18 mouse cellular contexts compared by ENCODE assay signal in genomic region chr8:117079652-117080051, GRCm38 (mm10). TPM values are rescaled to one million over a fixed set of nuclear protein-coding genes. Genes with fewer than 3 reads are reported as not detected.
"Had no signal": no experiment of that assay in that cellular context is flagged by ENCODE, and none has a peak within 500 bp of the region (broad histone marks: within the 10 kb centered on the region; RNA-seq: fewer than 3 reads in every experiment).

No protein-coding gene starts in this region.

- H3K4me1 ChIP-seq: limb, embryonic 10.5 days; midbrain, embryonic 10.5 days; neural tube, embryonic 15.5 days had no signal

- DNase-seq: kidney, adult 18-20 months; kidney, postnatal 10 days; kidney, postnatal 4 days; lung, adult 2 months; lung, postnatal 10 days; midbrain, embryonic 14.5 days had no signal

- H3K4me2 ChIP-seq: liver, embryonic 11.5 days; liver, embryonic 15.5 days; neural tube, embryonic 15.5 days had no signal

- H3K9ac ChIP-seq: liver, embryonic 15.5 days; neural tube, embryonic 15.5 days had no signal

- H3K27me3 ChIP-seq: neural tube, embryonic 15.5 days had no signal

- H3K36me3 ChIP-seq: limb, embryonic 10.5 days; liver, embryonic 15.5 days; midbrain, embryonic 10.5 days; neural tube, embryonic 15.5 days had no signal

- H3K4me3 ChIP-seq: layer of hippocampus, adult 2 months; left cerebral cortex, adult 2 months; limb, embryonic 10.5 days; liver, embryonic 15.5 days; midbrain, embryonic 10.5 days; neural tube, embryonic 15.5 days had no signal

- H3K27ac ChIP-seq: layer of hippocampus, adult 2 months; left cerebral cortex, adult 2 months; limb, embryonic 10.5 days; liver, embryonic 15.5 days; midbrain, embryonic 10.5 days; neural tube, embryonic 15.5 days; stomach, postnatal 0 days had no signal

- H3K9me3 ChIP-seq: limb, embryonic 10.5 days; liver, embryonic 15.5 days; midbrain, embryonic 10.5 days; neural tube, embryonic 15.5 days had no signal

RNA-seq across cellular contexts. Expression of gene Pkd1l2, which starts 2.6 kb away (rescaled TPM):
- total RNA-seq: left cerebral cortex, postnatal 14 days had no signal
- polyA plus RNA-seq: kidney, embryonic 14.5 days; limb, embryonic 10.5 days; liver, embryonic 15.5 days; neural tube, embryonic 11.5 days; stomach, postnatal 0 days had no signal

RNA-seq across cellular contexts. Expression of gene Bco1, which starts 16.0 kb away (rescaled TPM):
- total RNA-seq: layer of hippocampus, adult 2 months; layer of hippocampus, postnatal 25 days; left cerebral cortex, adult 2 months; left cerebral cortex, postnatal 14 days had no signal
- polyA plus RNA-seq: limb, embryonic 10.5 days; midbrain, embryonic 14.5 days had no signal
